Mouse (Mus musculus) CD4-positive, CD25-positive, alpha-beta regulatory T cell, adult 2 months (primary cell): ENCODE data around the gene Ssbp4.
A peak's percentile ranks its signal among the peaks of the same experiment; 100 is the strongest.

Source experiments
- DNase-seq: peaks from one replicate; pipeline ENCODE4 v3.0.0-alpha.2; 2012; ENCODE audit warnings: low read depth, low spot score

The Ssbp4 gene

GRCm38 (mm10) chr8:70608749-70609367, at the start of gene Ssbp4:
Ssbp4 (minus strand) TSS chr8:70608872.
- DNase-seq, result no peak

GRCm38 (mm10) chr8:70657739-70658138, 49.1 kb upstream of the Ssbp4 start:
- DNase-seq, result no peak

- no peak for DNase-seq
These were observed 48.5 kb upstream of the Ssbp4 start for GRCm38 (mm10) chr8:70657214-70657613.

GRCm38 (mm10) chr8:70656193-70656790, 47.6 kb upstream of the Ssbp4 start:
- no peak for DNase-seq

- DNase-seq, result no peak
These were observed 46.8 kb upstream of the Ssbp4 start for GRCm38 (mm10) chr8:70655469-70655868.

GRCm38 (mm10) chr8:70654121-70654520, 45.4 kb upstream of the Ssbp4 start:
- no peak for DNase-seq

- peak; percentile 85 for DNase-seq
These were observed 44.6 kb upstream of the Ssbp4 start for GRCm38 (mm10) chr8:70653226-70653625.

GRCm38 (mm10) chr8:70650351-70650750, 41.7 kb upstream of the Ssbp4 start:
- DNase-seq, result no peak

GRCm38 (mm10) chr8:70649324-70649723, 40.7 kb upstream of the Ssbp4 start:
- no peak for DNase-seq

GRCm38 (mm10) chr8:70648921-70649320, 40.2 kb upstream of the Ssbp4 start:
- no peak for DNase-seq

- DNase-seq, result no peak
These were observed 39.4 kb upstream of the Ssbp4 start for GRCm38 (mm10) chr8:70648164-70648442.

GRCm38 (mm10) chr8:70647343-70648163, 38.9 kb upstream of the Ssbp4 start:
- no peak for DNase-seq

- no peak for DNase-seq
These were observed 38.1 kb upstream of the Ssbp4 start for GRCm38 (mm10) chr8:70646775-70647174.

- no peak for DNase-seq
These were observed 37.7 kb upstream of the Ssbp4 start for GRCm38 (mm10) chr8:70646369-70646768.

- DNase-seq, result no peak
These were observed 37.0 kb upstream of the Ssbp4 start for GRCm38 (mm10) chr8:70645501-70646224.

GRCm38 (mm10) chr8:70644065-70644464, 35.4 kb upstream of the Ssbp4 start:
- peak; percentile 63 for DNase-seq

- DNase-seq, result no peak
These were observed 34.3 kb upstream of the Ssbp4 start for GRCm38 (mm10) chr8:70643019-70643418.

- DNase-seq, result no peak
These were observed 30.1 kb upstream of the Ssbp4 start for GRCm38 (mm10) chr8:70638752-70639151.

- DNase-seq, result no peak
These were observed 28.2 kb upstream of the Ssbp4 start for GRCm38 (mm10) chr8:70636838-70637237.

GRCm38 (mm10) chr8:70635527-70635926, 26.9 kb upstream of the Ssbp4 start:
- DNase-seq, result no peak

- DNase-seq, result no peak
These were observed 25.4 kb upstream of the Ssbp4 start for GRCm38 (mm10) chr8:70634066-70634465.

- no peak for DNase-seq
These were observed 23.7 kb upstream of the Ssbp4 start, which contains the start of gene Gdf15 for GRCm38 (mm10) chr8:70632346-70632892. Gdf15 (minus strand) TSS chr8:70632456.
